Mouse (Mus musculus) pancreas, adult 10 weeks (tissue): ENCODE measurements around the gene Olfr1344. TPM values are rescaled to one million over a fixed set of nuclear protein-coding genes. Genes with fewer than 3 reads are reported as not detected.

Experiments used
- polyA plus RNA-seq: library from polyadenylated mRNA; stranded (reverse); fragments of 350-450 nt; fragmentation: Illumina TruSeq; extraction: RNeasy Lipid Tissue Mini Kit (QIAGEN cat#74804); gene quantifications from one replicate; pipeline ENCODE4 v1.2.3, GENCODE M21; 2015; ENCODE audit warnings: low read depth, low replicate concordance; ENCODE audit not compliant: insufficient read depth

The Olfr1344 gene
- polyA plus RNA-seq, result not detected

GRCm38 (mm10) chr7:6438388-6438787 lies at the start of gene Olfr1344:
Gene Olfr1344 (plus strand): TSS chr7:6438688.

GRCm38 (mm10) chr7:6397996-6398975 lies 40.2 kb upstream of the Olfr1344 start, which contains the start of gene Smim17:
Gene Smim17 (plus strand): TSS chr7:6398715.

GRCm38 (mm10) chr7:6410043-6410442 lies 28.4 kb upstream of the Olfr1344 start, which contains the start of gene Gm20715:
Gene Gm20715 (plus strand): TSS chr7:6410277.

GRCm38 (mm10) chr7:6455868-6456267 lies 17.4 kb downstream of the Olfr1344 start, which contains the start of gene Olfr1336:
Gene Olfr1336 (plus strand): TSS chr7:6456168.

DNA sequence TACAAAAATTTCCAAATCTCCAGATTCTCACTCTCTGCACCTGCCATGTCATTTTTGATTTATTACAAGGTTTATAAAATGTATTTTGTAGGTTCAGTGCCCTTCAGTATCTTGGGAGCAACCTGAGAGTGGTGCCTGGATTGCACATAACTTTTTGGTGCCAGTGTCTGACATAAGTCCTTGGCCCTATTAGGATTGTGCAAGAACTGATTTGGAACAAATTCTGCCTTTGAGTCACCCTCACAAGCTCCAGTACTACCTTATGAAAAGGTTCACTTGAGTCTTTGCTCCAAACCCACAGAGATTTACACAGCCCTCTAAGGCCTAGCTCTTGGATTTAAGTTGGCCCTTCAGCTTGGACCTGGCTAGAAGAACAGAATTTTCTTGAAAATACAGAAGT lies 28.5 kb downstream of the Olfr1344 start, which contains the start of gene Olfr1346:
Olfr1346 (plus strand) TSS at position 151 of the 400 bp plus-strand sequence.

GRCm38 (mm10) chr7:6486841-6487240 lies 48.4 kb downstream of the Olfr1344 start, which contains the start of gene Olfr5:
Gene Olfr5 (minus strand): TSS chr7:6486941.

Other genes starting within 250 kb of the Olfr1344 start
- gene Galp, start 241.6 kb upstream of the Olfr1344 start, polyA plus RNA-seq, result not detected
- gene Zscan5b, start 216.4 kb upstream of the Olfr1344 start, polyA plus RNA-seq, result not detected
- gene Epp13, start 186.0 kb upstream of the Olfr1344 start, polyA plus RNA-seq, result not detected
- gene Zfp667, start 152.1 kb upstream of the Olfr1344 start, polyA plus RNA-seq, result 2.5 TPM
- 0.31 TPM for gene Zfp583, start 107.4 kb upstream of the Olfr1344 start, polyA plus RNA-seq
- gene Gm3854, start 94.9 kb upstream of the Olfr1344 start, polyA plus RNA-seq, result 0.50 TPM
- 1.6 TPM for gene Zfp78, start 75.4 kb upstream of the Olfr1344 start, polyA plus RNA-seq
- 2.3 TPM for gene Zfp28, start 55.4 kb upstream of the Olfr1344 start, polyA plus RNA-seq
- gene Smim17, start 40.0 kb upstream of the Olfr1344 start, polyA plus RNA-seq, result not detected
- gene Gm20715, start 28.4 kb upstream of the Olfr1344 start, polyA plus RNA-seq, result not detected
- gene Olfr1336, start 17.5 kb downstream of the Olfr1344 start, polyA plus RNA-seq, result not detected
- gene Olfr1346, start 28.4 kb downstream of the Olfr1344 start, polyA plus RNA-seq, result not detected
- gene Olfr5, start 48.3 kb downstream of the Olfr1344 start, polyA plus RNA-seq, result not detected
- not detected for gene Olfr1347, start 61.1 kb downstream of the Olfr1344 start, polyA plus RNA-seq
- gene Olfr1348, start 70.1 kb downstream of the Olfr1344 start, polyA plus RNA-seq, result not detected
- not detected for gene Olfr1349, start 84.3 kb downstream of the Olfr1344 start, polyA plus RNA-seq
- gene Olfr1350, start 126.2 kb downstream of the Olfr1344 start, polyA plus RNA-seq, result not detected